ENCODE assay signal across 9 mouse cellular contexts in the genomic region with DNA sequence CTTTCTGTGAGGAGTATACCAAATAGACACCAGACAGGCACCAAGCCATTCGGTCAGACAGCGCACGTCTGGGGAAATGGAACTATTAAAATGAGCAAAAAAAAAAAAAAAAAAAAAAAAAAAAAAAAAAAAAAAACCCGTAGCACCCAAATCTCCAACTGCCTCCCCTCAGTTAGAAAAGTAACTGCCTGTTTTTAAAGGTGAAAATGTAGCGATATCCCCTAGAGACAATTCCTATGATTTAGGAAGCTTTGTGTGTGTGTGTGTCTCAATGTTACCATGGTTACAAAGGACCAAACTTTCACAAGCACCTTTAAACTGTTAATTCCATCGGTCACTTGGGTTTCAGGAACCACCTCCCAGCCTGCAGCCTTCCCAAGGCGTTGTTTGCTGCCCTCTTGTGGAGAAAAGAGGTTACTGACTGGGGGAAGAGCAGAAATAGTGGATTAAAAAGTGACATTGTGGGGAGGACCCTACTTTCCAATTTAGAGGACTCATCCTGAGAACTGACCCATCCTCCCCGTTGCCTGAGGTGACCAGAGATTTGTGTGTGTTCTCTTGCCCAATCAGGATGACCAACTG. TPM values are rescaled to one million over a fixed set of nuclear protein-coding genes. Genes with fewer than 3 reads are reported as not detected.
A peak's percentile ranks its signal among the peaks of the same experiment; 100 is the strongest.
DNase-seq lines count a peak whose midpoint lies in the region; ATAC-seq and TF ChIP-seq lines count a peak whose summit lies in the region.
"Had no signal": no experiment of that assay in that cellular context is flagged by ENCODE, and none has a peak within 500 bp of the region (broad histone marks: within the 10 kb centered on the region; RNA-seq: fewer than 3 reads in every experiment).

No protein-coding gene starts in this region.

- 43% methylated on average over 8 of the region's 8 CpGs for WGBS in intestine, postnatal 0 days
- 47% methylated on average over 8 of the region's 8 CpGs for WGBS in intestine, embryonic 16.5 days
- WGBS in cerebellum, adult 2 months = 40% methylated on average over 8 of the region's 8 CpGs
- WGBS in neural tube, embryonic 11.5 days = 49% methylated on average over 8 of the region's 8 CpGs

- H3K4me3 ChIP-seq in intestine, postnatal 0 days (ENCODE audit: low read depth, low read length) = no peak overlapping the region
- H3K4me3 ChIP-seq in intestine, embryonic 16.5 days (ENCODE audit: low read length) = no peak overlapping the region
- H3K4me3 ChIP-seq in cerebellum, adult 2 months (replicated peaks; ENCODE audit: insufficient read depth, low read depth, low read length) = no peak overlapping the region
- no peak overlapping the region for H3K4me3 ChIP-seq in neural tube, embryonic 11.5 days (ENCODE audit: low read depth, low read length)
- H3K4me3 ChIP-seq: erythroblast, embryonic 14.5 days had no signal

- no peak overlapping the region for H3K9ac ChIP-seq in intestine, postnatal 0 days (ENCODE audit: low read depth, low read length)
- no peak overlapping the region for H3K9ac ChIP-seq in intestine, embryonic 16.5 days (ENCODE audit: low read depth, low read length)
- no peak overlapping the region for H3K9ac ChIP-seq in neural tube, embryonic 11.5 days (ENCODE audit: low read length)

- no peaks in the 10 kb centered on the region for H3K4me1 ChIP-seq in intestine, postnatal 0 days (replicated peaks; ENCODE audit: control insufficient read depth, insufficient read depth, low read length)
- H3K4me1 ChIP-seq in intestine, embryonic 16.5 days (ENCODE audit: control insufficient read depth, insufficient read depth, low read length) = no peaks in the 10 kb centered on the region
- H3K4me1 ChIP-seq in cerebellum, adult 2 months (ENCODE audit: control insufficient read depth, insufficient read depth, low read length) = no peaks in the 10 kb centered on the region
- no peaks in the 10 kb centered on the region for H3K4me1 ChIP-seq in neural tube, embryonic 11.5 days (ENCODE audit: control insufficient read depth, insufficient read depth, low read length)

- H3K36me3 ChIP-seq in intestine, postnatal 0 days (ENCODE audit: control insufficient read depth, insufficient read depth) = no peaks in the 10 kb centered on the region
- H3K36me3 ChIP-seq in intestine, embryonic 16.5 days (ENCODE audit: control insufficient read depth, insufficient read depth, low read length) = no peaks in the 10 kb centered on the region
- no peaks in the 10 kb centered on the region for H3K36me3 ChIP-seq in neural tube, embryonic 11.5 days (ENCODE audit: control insufficient read depth, insufficient read depth, low read length)

- H3K4me2 ChIP-seq in intestine, postnatal 0 days (replicated peaks; ENCODE audit: low read depth) = no peak overlapping the region
- no peak overlapping the region for H3K4me2 ChIP-seq in intestine, embryonic 16.5 days (ENCODE audit: low read depth, low read length)
- H3K4me2 ChIP-seq in neural tube, embryonic 11.5 days (ENCODE audit: low read depth) = no peak overlapping the region

- no peaks in the 10 kb centered on the region for H3K27me3 ChIP-seq in intestine, postnatal 0 days (replicated peaks; ENCODE audit: control insufficient read depth, insufficient read depth, low read length)
- no peaks in the 10 kb centered on the region for H3K27me3 ChIP-seq in intestine, embryonic 16.5 days (replicated peaks; ENCODE audit: control insufficient read depth, insufficient read depth, low read length)
- H3K27me3 ChIP-seq in cerebellum, adult 2 months (ENCODE audit: control insufficient read depth, insufficient read depth, low read length) = no peaks in the 10 kb centered on the region
- H3K27me3 ChIP-seq in neural tube, embryonic 11.5 days (ENCODE audit: control insufficient read depth, insufficient read depth, low read length) = no peaks in the 10 kb centered on the region

- ATAC-seq in intestine, postnatal 0 days = no peak
- no peak for ATAC-seq in intestine, embryonic 16.5 days
- peak; percentile 23; the same call in 1 of the 2 replicates for ATAC-seq in neural tube, embryonic 11.5 days (ENCODE audit: insufficient read depth, low FRiP score, low TSS enrichment)

- no peak overlapping the region for H3K27ac ChIP-seq in intestine, postnatal 0 days (ENCODE audit: low read depth, low read length)
- no peak overlapping the region for H3K27ac ChIP-seq in intestine, embryonic 16.5 days (ENCODE audit: low read length)
- no peak overlapping the region for H3K27ac ChIP-seq in cerebellum, adult 2 months (ENCODE audit: insufficient read depth, low read length)
- no peak overlapping the region for H3K27ac ChIP-seq in neural tube, embryonic 11.5 days (ENCODE audit: low read depth, low read length)

- no peaks in the 10 kb centered on the region for H3K9me3 ChIP-seq in intestine, postnatal 0 days (ENCODE audit: control insufficient read depth)
- H3K9me3 ChIP-seq in intestine, embryonic 16.5 days (ENCODE audit: control insufficient read depth, low read length) = no peaks in the 10 kb centered on the region
- H3K9me3 ChIP-seq in neural tube, embryonic 11.5 days (ENCODE audit: control insufficient read depth, low read length) = no peaks in the 10 kb centered on the region

- peak; percentile 83 for DNase-seq in NIH3T3 (ENCODE audit: low read depth)
- DNase-seq in cerebellum, adult 2 months = peak; percentile 20 to 34
- DNase-seq in frontal cortex, postnatal 36 days (ENCODE audit: low spot score in 2 of 2) = peak; percentile 51 to 68
- DNase-seq in layer of hippocampus, postnatal 36 days = peak; percentile 15 to 31
- DNase-seq in neural tube, embryonic 11.5 days (ENCODE audit: low spot score) = peak; percentile 69
- DNase-seq in thymus, postnatal 0 days (ENCODE audit: low spot score) = peak; percentile 51

- no peak for TF ChIP-seq POLR2A in cerebellum, adult 2 months (IDR thresholded peaks at IDR 0.05; ENCODE audit: borderline replicate concordance, insufficient read depth, low read length)

- TF ChIP-seq CTCF in intestine, postnatal 0 days (IDR thresholded peaks at IDR 0.05; ENCODE audit: low read depth) = peak; percentile 96
- peak; percentile 78 for TF ChIP-seq CTCF in cerebellum, adult 2 months (IDR thresholded peaks at IDR 0.05; ENCODE audit: borderline replicate concordance, insufficient read depth, low read depth, low read length)

RNA-seq across cellular contexts. Expression of a gene that starts 53.6 kb away (rescaled TPM):
- polyA plus RNA-seq in intestine, postnatal 0 days (2015; fragmentation: Nextera tagmentation; extraction: Ambion mirVana) = 0.05 and 0.08 TPM in 2 replicates
- polyA plus RNA-seq in intestine, embryonic 16.5 days (2015; fragmentation: Nextera tagmentation; extraction: Ambion mirVana) = 0.10 TPM in 2 replicates
- 0.13 and 0.54 TPM in 2 replicates for polyA plus RNA-seq in cerebellum, adult 2 months (2012; rRNA removed)
- total RNA-seq in layer of hippocampus, postnatal 36 days (2021) = under 1 TPM; 0.15 to 0.18 TPM
- polyA plus RNA-seq in neural tube, embryonic 11.5 days (2014; fragmentation: Nextera tagmentation; extraction: Ambion mirVana) = 3.8 and 3.9 TPM in 2 replicates
- 0.88 and 1.1 TPM in 2 replicates for polyA plus RNA-seq in thymus, postnatal 0 days (2015; fragmentation: Nextera tagmentation; extraction: Ambion mirVana)
- polyA plus RNA-seq: erythroblast, embryonic 14.5 days had no signal

Comparison
In these comparisons a context has a peak if more than half of its experiments do, and no peak if none do; other contexts are left out.
1. DNase-seq: peak in every context shown above with its lines; median percentile 83 in NIH3T3; 69 in neural tube, embryonic 11.5 days; 60 in frontal cortex, postnatal 36 days; 51 in thymus, postnatal 0 days; 27 in cerebellum, adult 2 months; 23 in layer of hippocampus, postnatal 36 days.